Mouse (Mus musculus): ENCODE data around the gene Rapgef6.
"Not testable (repeated sequence)": the region's sequence is repeated elsewhere in the genome, so short reads cannot be mapped to it uniquely, and the experiment has no call there.

GRCm38 (mm10) chr11:54602764-54603163 lies 80.1 kb downstream of the Rapgef6 start:
- TF ChIP-seq EP300 (IDR thresholded peaks at IDR 0.05; ENCODE audit: insufficient read depth, low read depth, low read length); CTCF (IDR thresholded peaks at IDR 0.05): not testable (repeated sequence)

Data from heart, adult 2 months (tissue).